Mouse (Mus musculus) left cerebral cortex, adult 2 months (tissue): ENCODE measurements at regions not wholly inside any gene's neighbourhood (a gene's known extent, or its start where the extent isn't known, plus 50 kb on each side); places are given as distances from the start of the nearest gene placed in this dataset.
A peak's percentile ranks its signal among the peaks of the same experiment; 100 is the strongest.

Experiments
- DNase-seq, 2 experiments: peaks; one replicate each; pipeline ENCODE4 v3.0.0; 2021 to 2022; ENCODE audit warnings: low spot score in 2 of 2, mixed read lengths in 1 of 2; ENCODE audit errors: extremely low spot score in 1 of 2
- H3K27ac ChIP-seq: fragments of 200-600 bp; 2 replicates; pipeline ENCODE4 v1.8.1; 2022
- H3K4me3 ChIP-seq: fragments of 200-600 bp; 2 replicates; pipeline ENCODE4 v1.8.1; 2022
- CTCF ChIP-seq: fragments of 200-600 bp; IDR thresholded peaks from 2 replicates; pipeline ENCODE4 v1.8.1; 2022; ENCODE audit warnings: antibody characterized with exemption, mild to moderate bottlenecking, moderate library complexity
- intact Hi-C: fragments of 180-260 bp; cut with DNase I; formaldehyde crosslinking; loops from one replicate; pipeline ENCODE4 v1.15.1; 2025

GRCm38 (mm10) chr17:45227190-45227589, 206.3 kb downstream of the Cdc5l start:
- no peak overlapping the region for H3K27ac ChIP-seq
- DNase-seq: no peak
- TF ChIP-seq CTCF: no peak
- intact Hi-C loops: no loop called here
- no peak overlapping the region for H3K4me3 ChIP-seq

- no peak for TF ChIP-seq CTCF
- H3K27ac ChIP-seq: no peak overlapping the region
- H3K4me3 ChIP-seq: no peak overlapping the region
- DNase-seq: no peak
- intact Hi-C loops: no loop called here
These were observed 207.1 kb downstream of the Cdc5l start for GRCm38 (mm10) chr17:45226486-45226885.

GRCm38 (mm10) chr17:45221625-45222024, 211.9 kb downstream of the Cdc5l start:
- DNase-seq: no peak
- TF ChIP-seq CTCF: no peak
- intact Hi-C loops: no loop called here
- Histone ChIP-seq H3K4me3 (no peak overlapping the region), H3K27ac (no peak overlapping the region)

- no peak for DNase-seq
- no peak for TF ChIP-seq CTCF
- Histone ChIP-seq H3K27ac (no peak overlapping the region), H3K4me3 (no peak overlapping the region)
- intact Hi-C loops: no loop called here
These were observed 216.4 kb downstream of the Cdc5l start for GRCm38 (mm10) chr17:45217126-45217525.

GRCm38 (mm10) chr17:45215067-45216049, 218.2 kb downstream of the Cdc5l start:
- no peak overlapping the region for H3K4me3 ChIP-seq
- H3K27ac ChIP-seq: no peak overlapping the region
- no peak for TF ChIP-seq CTCF
- intact Hi-C loops: no loop called here
- DNase-seq: no peak

- DNase-seq: no peak
- intact Hi-C loops: no loop called here
- peak; percentile 29 for TF ChIP-seq CTCF
- no peak overlapping the region for H3K4me3 ChIP-seq
- H3K27ac ChIP-seq: no peak overlapping the region
These were observed 222.6 kb downstream of the Cdc5l start for GRCm38 (mm10) chr17:45210984-45211383.

GRCm38 (mm10) chr17:45209387-45209663, 224.2 kb downstream of the Cdc5l start:
- no peak for TF ChIP-seq CTCF
- no peak overlapping the region for H3K27ac ChIP-seq
- DNase-seq: no peak
- H3K4me3 ChIP-seq: no peak overlapping the region
- intact Hi-C loops: no loop called here

- Histone ChIP-seq H3K27ac (no peak overlapping the region), H3K4me3 (no peak overlapping the region)
- DNase-seq: no peak
- TF ChIP-seq CTCF: no peak
- intact Hi-C loops: no loop called here
These were observed 224.7 kb downstream of the Cdc5l start for GRCm38 (mm10) chr17:45208596-45209386.

- no peak for DNase-seq
- Histone ChIP-seq H3K4me3 (no peak overlapping the region), H3K27ac (no peak overlapping the region)
- TF ChIP-seq CTCF: no peak; the same call in 1 of the 2 replicates
- intact Hi-C loops: no loop called here
These were observed 237.8 kb downstream of the Cdc5l start for GRCm38 (mm10) chr17:45195779-45196178.

GRCm38 (mm10) chr17:45194786-45195281, 238.7 kb downstream of the Cdc5l start:
- Histone ChIP-seq H3K27ac (no peak overlapping the region), H3K4me3 (no peak overlapping the region)
- DNase-seq: no peak
- intact Hi-C loops: no loop called here
- TF ChIP-seq CTCF: no peak

- H3K4me3 ChIP-seq: no peak overlapping the region
- no peak for TF ChIP-seq CTCF
- no peak for DNase-seq
- no peak overlapping the region for H3K27ac ChIP-seq
- intact Hi-C loops: no loop called here
These were observed 240.0 kb downstream of the Cdc5l start for GRCm38 (mm10) chr17:45193456-45194025.

GRCm38 (mm10) chr17:45187402-45187801, 246.1 kb downstream of the Cdc5l start:
- H3K4me3 ChIP-seq: no peak overlapping the region
- no peak for DNase-seq
- no peak for TF ChIP-seq CTCF
- intact Hi-C loops: no loop called here
- H3K27ac ChIP-seq: no peak overlapping the region
